Mouse (Mus musculus) embryonic stem cell, embryonic (primary cell): ENCODE measurements at regions not wholly inside any gene's neighbourhood (a gene's known extent, or its start where the extent isn't known, plus 50 kb on each side); places are given as distances from the start of the nearest gene placed in this dataset.

Experiments
- CTCF ChIA-PET, 4 experiments: fragments of 300-600 bp in 2 of 4; fragments of 350-600 bp in 2 of 4; sonication (Branson Sonifier 250); formaldehyde crosslinking; loops; one replicate each; lab custom pipeline; 2022; ENCODE audit warnings: inconsistent platforms in 2 of 4; lab: Charles Lee
- POLR2A ChIA-PET, 4 experiments: fragments of 300-600 bp in 2 of 4; fragments of 350-600 bp in 2 of 4; sonication (Branson Sonifier 250); formaldehyde crosslinking; loops; one replicate each; lab custom pipeline; 2022; ENCODE audit warnings: antibody characterized with exemption in 4 of 4, inconsistent platforms in 1 of 4; lab: Charles Lee

GRCm38 (mm10) chr7:40245188-40245587 is 652.9 kb upstream of the Vstm2b start:
- POLR2A ChIA-PET: no interaction called here
- CTCF ChIA-PET: interaction anchor here in 2 of 4 experiments (0.6 kb wide), 2 partner anchors 334 to 483 kb away, joined by 3 read pairs; no protein-coding TSS in a partner anchor

- ChIA-PET POLR2A (no interaction called here), CTCF (no interaction called here)
Observed at GRCm38 (mm10) chr7:40248521-40248920, 649.6 kb upstream of the Vstm2b start.

GRCm38 (mm10) chr7:40253486-40253885 is 644.6 kb upstream of the Vstm2b start:
- ChIA-PET CTCF (no interaction called here), POLR2A (no interaction called here)

- ChIA-PET CTCF (no interaction called here), POLR2A (no interaction called here)
Observed at GRCm38 (mm10) chr7:40257733-40258376, 640.3 kb upstream of the Vstm2b start.

- POLR2A ChIA-PET: no interaction called here
- CTCF ChIA-PET: no interaction called here
Observed at GRCm38 (mm10) chr7:40258377-40258739, 639.8 kb upstream of the Vstm2b start.

- CTCF ChIA-PET: interaction anchor here in 2 of 4 experiments (0.6 to 1.2 kb wide), 2 partner anchors 188 to 419 kb away, joined by 3 to 6 read pairs; no protein-coding TSS in a partner anchor
Observed at GRCm38 (mm10) chr7:40273459-40274072, 624.6 kb upstream of the Vstm2b start.

GRCm38 (mm10) chr7:40275078-40275477 is 623.0 kb upstream of the Vstm2b start:
- ChIA-PET CTCF (no interaction called here), POLR2A (no interaction called here)

More at GRCm38 (mm10) chr7:40273459-40274072, 624.6 kb upstream of the Vstm2b start:
- POLR2A ChIA-PET: interaction anchor here in 2 of 4 experiments (0.6 kb wide), 2 partner anchors 22 to 1898 kb away, joined by 3 to 5 read pairs; no protein-coding TSS in a partner anchor

GRCm38 (mm10) chr7:40275658-40276057 is 622.5 kb upstream of the Vstm2b start:
- ChIA-PET CTCF (no interaction called here), POLR2A (no interaction called here)

- CTCF ChIA-PET: interaction anchor here in 2 of 4 experiments (0.6 to 0.7 kb wide), 2 partner anchors 19 to 25 kb away, joined by 3 read pairs; no protein-coding TSS in a partner anchor
- POLR2A ChIA-PET: no interaction called here
Observed at GRCm38 (mm10) chr7:40276116-40276515, 622.0 kb upstream of the Vstm2b start.

- POLR2A ChIA-PET: no interaction called here
- CTCF ChIA-PET: no interaction called here
Observed at GRCm38 (mm10) chr7:40290166-40290565, 608.0 kb upstream of the Vstm2b start.

GRCm38 (mm10) chr7:40310558-40310957 is 587.6 kb upstream of the Vstm2b start:
- ChIA-PET POLR2A (interaction anchor here in 1 of 4 experiments (0.6 kb wide), 1 partner anchor 298 kb away, joined by 3 read pairs; no protein-coding TSS in a partner anchor), CTCF (interaction anchor here in 2 of 4 experiments (0.6 to 1.3 kb wide), 4 partner anchors 15 to 591 kb away, joined by 3 read pairs; no protein-coding TSS in a partner anchor)

GRCm38 (mm10) chr7:40321171-40321570 is 577.0 kb upstream of the Vstm2b start:
- ChIA-PET CTCF (no interaction called here), POLR2A (no interaction called here)

- ChIA-PET POLR2A (no interaction called here), CTCF (no interaction called here)
Observed at GRCm38 (mm10) chr7:40325188-40325705, 572.9 kb upstream of the Vstm2b start.

GRCm38 (mm10) chr7:40332455-40332854 is 565.7 kb upstream of the Vstm2b start:
- POLR2A ChIA-PET: no interaction called here
- CTCF ChIA-PET: no interaction called here

GRCm38 (mm10) chr7:40352306-40352705 is 545.8 kb upstream of the Vstm2b start:
- POLR2A ChIA-PET: no interaction called here
- CTCF ChIA-PET: no interaction called here

GRCm38 (mm10) chr7:40362719-40363118 is 535.4 kb upstream of the Vstm2b start:
- POLR2A ChIA-PET: no interaction called here
- CTCF ChIA-PET: no interaction called here

GRCm38 (mm10) chr7:40372713-40373112 is 525.4 kb upstream of the Vstm2b start:
- CTCF ChIA-PET: no interaction called here
- POLR2A ChIA-PET: no interaction called here

- POLR2A ChIA-PET: no interaction called here
- CTCF ChIA-PET: no interaction called here
Observed at GRCm38 (mm10) chr7:40377839-40378238, 520.3 kb upstream of the Vstm2b start.

- ChIA-PET POLR2A (no interaction called here), CTCF (no interaction called here)
Observed at GRCm38 (mm10) chr7:40381244-40381643, 516.9 kb upstream of the Vstm2b start.

GRCm38 (mm10) chr7:40388152-40388551 is 510.0 kb upstream of the Vstm2b start:
- CTCF ChIA-PET: no interaction called here
- POLR2A ChIA-PET: no interaction called here
